Mouse (Mus musculus) common myeloid progenitor, adult 5-6 weeks (primary cell): Measurements from ENCODE around the gene Rab5a. TPM values are rescaled to one million over a fixed set of nuclear protein-coding genes. Genes with fewer than 3 reads are reported as not detected.

Source experiments
- ATAC-seq: replicated peaks from 2 replicates; pipeline ENCODE4 v1.8.0; 2016; ENCODE audit warnings: low read depth, mild to moderate bottlenecking, moderate TSS enrichment, inconsistent platforms; ENCODE audit not compliant: poor library complexity, severe bottlenecking
- total RNA-seq: library from RNA; stranded (forward); fragments of 200-1000, 187-1606 nt; gene quantifications from 2 replicates; pipeline ENCODE4 v1.2.3, GENCODE M21; 2017

Rab5a gene
- total RNA-seq, result 79.3 and 83.4 TPM in 2 replicates

DNA sequence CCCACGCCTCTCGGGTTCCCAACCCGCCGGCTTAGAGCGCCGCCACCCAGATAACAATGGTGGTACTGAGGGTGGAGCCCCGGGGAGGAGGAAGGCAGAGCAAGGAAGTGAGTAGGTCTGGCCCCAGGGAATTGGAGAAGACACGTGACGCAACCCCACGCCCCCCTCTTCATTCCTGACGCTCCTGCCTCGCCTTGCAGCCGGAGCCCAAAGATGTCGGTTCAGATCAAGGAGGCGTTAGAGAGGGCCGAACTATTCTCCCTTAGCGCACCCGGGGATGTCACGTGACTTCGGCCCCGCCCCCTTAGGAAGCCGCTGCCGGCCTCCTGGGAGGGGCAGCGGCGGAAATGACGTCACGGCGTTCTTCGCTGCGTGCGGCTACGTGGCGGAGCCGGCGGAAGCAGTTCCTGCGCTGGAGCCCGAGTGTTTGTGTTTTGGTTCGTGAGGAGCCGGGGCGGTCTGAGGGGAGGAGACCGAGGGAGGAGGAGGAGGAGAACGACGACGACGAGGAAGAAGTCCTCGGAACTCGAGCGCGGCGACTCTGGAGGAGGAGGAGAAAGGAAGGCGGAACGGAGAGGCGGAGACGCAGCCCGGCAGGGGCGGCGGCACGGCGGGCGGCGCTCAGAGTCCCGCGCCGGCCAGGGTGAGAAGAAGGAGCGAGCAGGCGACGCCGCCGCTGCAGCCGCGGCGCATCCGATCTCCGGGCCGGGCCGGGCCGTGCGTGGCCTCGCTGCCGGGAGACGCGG is at the start of gene Rab5a:
Gene Rab5a, plus strand, starts transcription at position 377 of the 746 bp plus-strand sequence.
- ATAC-seq, result peak; percentile 88

DNA sequence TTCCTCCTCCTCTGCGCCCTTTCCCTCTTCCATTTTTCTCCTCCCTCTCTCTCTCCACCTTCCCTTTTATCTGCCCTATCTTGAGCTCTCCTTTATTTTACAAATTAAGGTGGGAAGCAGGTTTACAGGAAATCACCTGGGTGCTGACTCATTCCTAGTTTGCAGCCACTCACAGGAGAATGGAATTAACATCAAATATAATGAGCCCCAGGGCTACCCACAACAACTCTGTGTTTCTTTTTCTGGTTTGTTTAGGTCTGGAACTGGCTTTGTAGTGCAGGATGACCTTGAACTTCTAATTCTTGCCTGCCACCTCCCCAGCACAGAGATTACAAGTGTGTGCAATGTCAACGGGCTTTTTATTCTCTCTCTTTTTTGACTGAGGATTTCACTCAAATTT is 22.9 kb upstream of the Rab5a start:
- no peak for ATAC-seq

GRCm38 (mm10) chr17:53456742-53457141 is 22.3 kb upstream of the Rab5a start:
- no peak for ATAC-seq

DNA sequence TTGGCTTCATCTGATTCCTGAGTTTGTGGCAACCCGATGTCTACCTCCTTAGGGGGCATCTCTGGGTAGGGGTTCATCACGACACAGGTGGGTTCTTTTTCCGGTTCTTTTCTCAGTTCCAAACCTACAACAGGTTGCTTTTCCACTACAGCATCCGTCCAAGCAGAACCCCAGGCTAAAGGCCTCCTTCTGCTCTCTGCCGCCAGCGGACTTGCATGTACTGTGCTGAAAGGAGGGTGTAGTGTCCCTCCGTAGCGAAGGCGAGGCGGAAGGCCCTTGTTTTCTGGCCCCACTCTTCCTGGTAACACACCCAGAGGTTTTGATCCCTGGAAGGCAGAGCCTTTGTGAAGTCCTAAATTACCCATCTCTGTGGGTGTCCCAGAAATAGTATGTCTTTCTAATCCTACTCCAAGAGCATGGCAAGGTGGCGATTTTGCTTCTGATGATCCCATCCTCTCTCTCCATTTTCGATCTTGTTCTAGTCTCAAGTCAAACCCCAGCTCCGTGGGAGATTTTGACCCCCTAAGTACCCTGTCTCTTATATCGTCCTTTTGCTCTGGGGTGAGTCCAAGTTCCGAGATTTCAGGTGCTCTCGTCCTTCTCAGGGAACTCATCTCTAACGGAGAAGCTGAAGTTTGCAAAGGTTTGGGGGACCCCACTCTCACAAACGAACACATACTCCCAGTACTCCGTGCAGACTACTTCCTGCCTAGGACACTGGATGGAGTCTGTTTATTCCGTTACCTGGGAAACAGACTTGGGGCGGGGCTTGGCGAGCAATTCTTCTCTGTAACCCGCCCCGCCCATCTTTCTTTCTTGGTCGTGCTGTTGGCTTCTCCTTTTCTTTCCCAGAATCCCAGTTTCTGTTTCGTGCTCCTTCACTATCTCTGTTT is 16.2 kb upstream of the Rab5a start, which contains the start of gene Efhb:
Gene Efhb, minus strand, starts transcription at position 719 of the 893 bp plus-strand sequence.
- peak; percentile 95 for ATAC-seq

GRCm38 (mm10) chr17:53463496-53463840 is 15.6 kb upstream of the Rab5a start:
- no peak; the same call in 1 of the 2 replicates for ATAC-seq

GRCm38 (mm10) chr17:53465569-53465968 is 13.5 kb upstream of the Rab5a start:
- ATAC-seq, result peak; percentile 60

DNA sequence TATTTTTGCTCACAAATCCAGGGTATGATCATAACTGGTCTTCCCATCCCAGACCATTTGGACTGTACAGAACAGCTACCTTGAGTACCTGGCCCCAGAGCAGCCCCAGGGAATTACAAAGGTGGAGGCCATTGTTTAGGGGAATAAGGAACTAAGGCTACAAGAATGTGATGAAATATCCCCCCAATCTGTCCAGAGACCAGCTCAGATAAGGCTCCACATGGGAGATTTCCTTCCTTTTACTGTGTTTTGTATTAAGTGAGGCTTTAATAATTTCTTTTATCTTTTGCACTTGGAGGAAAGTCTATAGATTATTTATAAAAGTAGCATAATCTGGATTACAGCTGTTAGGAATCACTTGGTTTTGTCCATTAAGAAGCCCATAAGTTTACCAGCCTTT is 10.3 kb upstream of the Rab5a start:
- 0 out of 2 replicates have a peak, but pooled peaks have one; percentile 8 for ATAC-seq

GRCm38 (mm10) chr17:53478066-53478857 is 772 bp upstream of the Rab5a start:
- ATAC-seq, result no peak

GRCm38 (mm10) chr17:53479604-53480041 is 589 bp downstream of the Rab5a start:
- ATAC-seq, result peak; percentile 8; the same call in 1 of the 2 replicates

DNA sequence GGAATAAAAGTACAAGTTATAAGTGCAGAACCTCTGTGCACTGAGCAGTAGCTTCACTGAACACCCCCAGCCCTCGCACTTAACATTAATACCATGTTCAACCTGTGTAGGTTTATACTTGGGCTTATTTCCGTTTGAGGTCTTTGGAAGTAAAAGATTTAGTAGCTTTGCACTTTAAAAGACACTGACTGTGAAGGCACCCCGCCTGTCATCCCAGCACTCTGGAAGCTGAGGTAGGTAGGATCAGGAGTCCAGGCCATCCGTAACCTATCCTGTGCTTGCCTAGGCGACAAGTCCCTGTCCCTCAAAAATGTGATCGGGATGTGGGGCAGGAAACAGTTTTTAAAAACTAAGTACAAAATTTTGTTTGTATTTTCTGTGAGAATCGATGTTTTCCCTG is 1.4 kb downstream of the Rab5a start:
- ATAC-seq, result no peak

- ATAC-seq, result peak; percentile 96
Observed at GRCm38 (mm10) chr17:53488291-53489006, 9.4 kb downstream of the Rab5a start.

- no peak for ATAC-seq
Observed at GRCm38 (mm10) chr17:53489007-53489378, 10.0 kb downstream of the Rab5a start.

- no peak for ATAC-seq
Observed at GRCm38 (mm10) chr17:53502966-53503365, 23.9 kb downstream of the Rab5a start.

DNA sequence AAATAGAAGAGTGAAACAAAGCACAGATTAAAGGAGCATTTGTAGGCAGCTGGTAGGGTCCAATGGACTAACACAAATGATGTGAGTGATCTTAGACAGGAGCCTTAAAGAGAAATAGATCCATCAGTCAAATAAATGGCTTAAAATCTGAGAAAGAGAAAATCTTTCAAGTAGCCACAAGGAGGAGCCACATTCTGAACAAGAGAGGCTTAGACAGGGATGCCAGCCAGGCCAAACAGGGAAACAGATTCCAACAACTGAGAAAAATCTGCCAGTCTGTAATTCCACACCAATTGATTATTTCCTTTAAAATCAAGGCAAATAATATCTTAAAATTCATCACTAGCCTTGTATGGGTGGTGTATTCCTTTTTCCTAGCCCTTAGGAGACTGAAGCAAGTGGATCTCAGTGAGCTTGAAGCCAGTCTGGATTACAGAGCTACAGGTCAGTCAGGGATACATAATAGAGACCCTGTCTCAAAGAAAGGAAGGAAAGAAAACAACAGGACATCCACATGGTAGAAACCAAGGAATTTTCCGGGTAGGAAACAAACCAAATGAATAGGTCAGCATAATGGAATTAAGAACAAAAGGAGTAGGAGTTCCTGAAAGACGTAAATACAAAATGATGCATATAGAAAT is 33.4 kb downstream of the Rab5a start:
- ATAC-seq, result peak; percentile 84

GRCm38 (mm10) chr17:53519364-53519763 is 40.3 kb downstream of the Rab5a start:
- no peak for ATAC-seq

GRCm38 (mm10) chr17:53520509-53520908 is 41.5 kb downstream of the Rab5a start:
- ATAC-seq, result no peak

DNA sequence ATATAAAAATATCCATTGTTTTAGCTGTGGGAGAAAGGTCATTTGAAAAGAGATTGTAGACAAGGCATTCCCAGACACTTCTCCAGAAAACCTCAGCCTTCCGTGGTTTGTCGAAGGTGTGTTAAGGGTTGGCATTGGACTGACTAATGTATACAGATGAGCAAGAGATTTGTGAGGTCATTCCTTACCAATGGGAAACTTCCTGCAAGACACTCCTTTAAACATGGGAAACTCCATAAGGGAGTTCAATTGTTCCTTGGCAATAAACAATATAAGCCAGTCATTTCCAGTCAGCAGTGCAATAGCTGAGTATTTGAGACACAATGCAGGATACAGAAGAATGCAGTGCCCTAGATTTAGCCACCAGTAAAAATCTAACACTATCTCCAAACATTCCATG is 49.0 kb downstream of the Rab5a start:
- no peak for ATAC-seq

GRCm38 (mm10) chr17:53531160-53531559 is 52.1 kb downstream of the Rab5a start:
- ATAC-seq, result no peak

DNA sequence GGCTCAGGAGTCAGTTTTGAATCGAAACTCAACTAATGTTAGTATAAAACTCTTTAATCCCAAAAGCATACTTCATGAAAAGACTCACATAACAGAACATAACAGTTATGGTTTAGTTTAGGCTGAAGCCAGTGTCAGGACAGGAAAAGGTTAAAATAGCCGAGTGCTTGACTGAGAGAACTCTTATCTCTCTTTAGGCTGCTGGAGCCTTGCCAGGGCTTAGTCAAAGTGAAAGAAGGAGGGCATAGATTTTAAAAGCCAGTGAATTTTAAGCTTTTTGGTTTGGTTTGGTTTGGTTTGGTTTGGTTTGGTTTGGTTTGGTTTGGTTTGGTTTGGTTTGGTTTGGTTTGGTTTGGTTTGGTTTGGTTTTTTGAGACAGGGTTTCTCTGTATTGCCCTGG is 53.4 kb downstream of the Rab5a start:
- ATAC-seq, result peak; percentile 74
